Mouse (Mus musculus): ENCODE measurements around the gene Il33. TPM values are rescaled to one million over a fixed set of nuclear protein-coding genes. Genes with fewer than 3 reads are reported as not detected.
"Not testable (repeated sequence)": the region's sequence is repeated elsewhere in the genome, so short reads cannot be mapped to it uniquely, and the experiment has no call there.

The Il33 gene
- polyA plus RNA-seq, 1 experiment from 2014 or later = 0.32 TPM

GRCm38 (mm10) chr19:29944935-29945334 lies 20.0 kb downstream of the Il33 start:
- H3K4me2 ChIP-seq (ENCODE audit: low read depth); H3K27me3 ChIP-seq (ENCODE audit: control insufficient read depth, insufficient read depth, low read length); H3K9ac ChIP-seq (ENCODE audit: low read length); H3K27ac ChIP-seq (ENCODE audit: low read depth, low read length); H3K9me3 ChIP-seq (ENCODE audit: control insufficient read depth, low read length); H3K4me3 ChIP-seq (ENCODE audit: low read depth, low read length); DNase-seq (ENCODE audit: low spot score); ATAC-seq (ENCODE audit: insufficient read depth, low FRiP score, low TSS enrichment); H3K4me1 ChIP-seq (ENCODE audit: control insufficient read depth, insufficient read depth, low read length); H3K36me3 ChIP-seq (ENCODE audit: control insufficient read depth, insufficient read depth, low read length): not testable (repeated sequence)
- WGBS = 85% methylated on average over 4 of the region's 4 CpGs

- Histone ChIP-seq H3K36me3 (ENCODE audit: control insufficient read depth, insufficient read depth, low read length) (no peaks in the 10 kb centered on the region), H3K27ac (ENCODE audit: low read depth, low read length) (no peak overlapping the region), H3K4me2 (ENCODE audit: low read depth) (no peak overlapping the region), H3K4me3 (ENCODE audit: low read depth, low read length) (no peak overlapping the region), H3K9me3 (ENCODE audit: control insufficient read depth, low read length) (no peaks in the 10 kb centered on the region), H3K9ac (ENCODE audit: low read length) (no peak overlapping the region), H3K4me1 (ENCODE audit: control insufficient read depth, insufficient read depth, low read length) (peaks cover 3% of the 10 kb centered on the region; the same call in 1 of the 2 replicates), H3K27me3 (ENCODE audit: control insufficient read depth, insufficient read depth, low read length) (no peaks in the 10 kb centered on the region)
- DNase-seq (ENCODE audit: low spot score) (no peak), ATAC-seq (ENCODE audit: insufficient read depth, low FRiP score, low TSS enrichment) (no peak)
- WGBS = 22% methylated on average over 11 of the region's 11 CpGs
These were observed 20.9 kb downstream of the Il33 start for GRCm38 (mm10) chr19:29945557-29946422.

- H3K27me3 ChIP-seq (ENCODE audit: control insufficient read depth, insufficient read depth, low read length) = no peaks in the 10 kb centered on the region
- DNase-seq (ENCODE audit: low spot score) = no peak
- H3K4me2 ChIP-seq (ENCODE audit: low read depth) = no peak overlapping the region
- H3K9ac ChIP-seq (ENCODE audit: low read length) = no peak overlapping the region
- H3K4me1 ChIP-seq (ENCODE audit: control insufficient read depth, insufficient read depth, low read length) = peaks cover 3% of the 10 kb centered on the region; the same call in 1 of the 2 replicates
- H3K36me3 ChIP-seq (ENCODE audit: control insufficient read depth, insufficient read depth, low read length) = no peaks in the 10 kb centered on the region
- no peak for ATAC-seq (ENCODE audit: insufficient read depth, low FRiP score, low TSS enrichment)
- no peaks in the 10 kb centered on the region for H3K9me3 ChIP-seq (ENCODE audit: control insufficient read depth, low read length)
- no peak overlapping the region for H3K27ac ChIP-seq (ENCODE audit: low read depth, low read length)
- H3K4me3 ChIP-seq (ENCODE audit: low read depth, low read length) = no peak overlapping the region
These were observed 21.5 kb downstream of the Il33 start for GRCm38 (mm10) chr19:29946423-29946716.

- WGBS = 73% methylated on average over 9 of the region's 9 CpGs
- Histone ChIP-seq H3K4me3 (ENCODE audit: low read depth, low read length) (no peak overlapping the region), H3K4me2 (ENCODE audit: low read depth) (no peak overlapping the region), H3K9me3 (ENCODE audit: control insufficient read depth, low read length) (no peaks in the 10 kb centered on the region), H3K9ac (ENCODE audit: low read length) (no peak overlapping the region), H3K27ac (ENCODE audit: low read depth, low read length) (no peak overlapping the region), H3K36me3 (ENCODE audit: control insufficient read depth, insufficient read depth, low read length) (no peaks in the 10 kb centered on the region), H3K4me1 (ENCODE audit: control insufficient read depth, insufficient read depth, low read length) (peaks cover 3% of the 10 kb centered on the region; the same call in 1 of the 2 replicates), H3K27me3 (ENCODE audit: control insufficient read depth, insufficient read depth, low read length) (no peaks in the 10 kb centered on the region)
- DNase-seq (ENCODE audit: low spot score) = no peak
- ATAC-seq (ENCODE audit: insufficient read depth, low FRiP score, low TSS enrichment) = no peak
These were observed 22.1 kb downstream of the Il33 start for GRCm38 (mm10) chr19:29947056-29947455.

- Histone ChIP-seq H3K27ac (ENCODE audit: low read depth, low read length) (no peak overlapping the region), H3K4me1 (ENCODE audit: control insufficient read depth, insufficient read depth, low read length) (peaks cover 3% of the 10 kb centered on the region; the same call in 1 of the 2 replicates), H3K4me3 (ENCODE audit: low read depth, low read length) (peak overlapping the region; percentile 40), H3K27me3 (ENCODE audit: control insufficient read depth, insufficient read depth, low read length) (no peaks in the 10 kb centered on the region), H3K36me3 (ENCODE audit: control insufficient read depth, insufficient read depth, low read length) (no peaks in the 10 kb centered on the region), H3K4me2 (ENCODE audit: low read depth) (peak overlapping the region; percentile 78), H3K9me3 (ENCODE audit: control insufficient read depth, low read length) (no peaks in the 10 kb centered on the region), H3K9ac (ENCODE audit: low read length) (peak overlapping the region; percentile 39)
- ATAC-seq (ENCODE audit: insufficient read depth, low FRiP score, low TSS enrichment) = peak; percentile 92
- peak; percentile 82 for DNase-seq (ENCODE audit: low spot score)
- 23% methylated on average over 25 of the region's 25 CpGs for WGBS
These were observed 23.2 kb downstream of the Il33 start for GRCm38 (mm10) chr19:29947891-29948801.

GRCm38 (mm10) chr19:29952538-29952937 lies 27.6 kb downstream of the Il33 start:
- Histone ChIP-seq H3K9ac (ENCODE audit: low read length) (no peak overlapping the region), H3K27ac (ENCODE audit: low read depth, low read length) (no peak overlapping the region), H3K9me3 (ENCODE audit: control insufficient read depth, low read length) (no peaks in the 10 kb centered on the region), H3K4me2 (ENCODE audit: low read depth) (no peak overlapping the region), H3K4me1 (ENCODE audit: control insufficient read depth, insufficient read depth, low read length) (no peaks in the 10 kb centered on the region; the same call in 1 of the 2 replicates), H3K27me3 (ENCODE audit: control insufficient read depth, insufficient read depth, low read length) (no peaks in the 10 kb centered on the region), H3K4me3 (ENCODE audit: low read depth, low read length) (no peak overlapping the region), H3K36me3 (ENCODE audit: control insufficient read depth, insufficient read depth, low read length) (no peaks in the 10 kb centered on the region)
- whole genome bisulfite sequencing = 91% methylated on average over 5 of the region's 5 CpGs
- no peak for ATAC-seq (ENCODE audit: insufficient read depth, low FRiP score, low TSS enrichment)
- no peak for DNase-seq (ENCODE audit: low spot score)

GRCm38 (mm10) chr19:29953833-29954232 lies 28.9 kb downstream of the Il33 start:
- H3K9ac ChIP-seq (ENCODE audit: low read length) = no peak overlapping the region
- H3K4me1 ChIP-seq (ENCODE audit: control insufficient read depth, insufficient read depth, low read length) = no peaks in the 10 kb centered on the region
- H3K9me3 ChIP-seq (ENCODE audit: control insufficient read depth, low read length) = no peaks in the 10 kb centered on the region
- no peak overlapping the region for H3K4me2 ChIP-seq (ENCODE audit: low read depth)
- ATAC-seq (ENCODE audit: insufficient read depth, low FRiP score, low TSS enrichment) = no peak
- 90% methylated on average over 3 of the region's 3 CpGs for WGBS
- no peak overlapping the region for H3K4me3 ChIP-seq (ENCODE audit: low read depth, low read length)
- no peaks in the 10 kb centered on the region for H3K27me3 ChIP-seq (ENCODE audit: control insufficient read depth, insufficient read depth, low read length)
- DNase-seq (ENCODE audit: low spot score) = no peak
- H3K27ac ChIP-seq (ENCODE audit: low read depth, low read length) = no peak overlapping the region
- no peaks in the 10 kb centered on the region for H3K36me3 ChIP-seq (ENCODE audit: control insufficient read depth, insufficient read depth, low read length)

GRCm38 (mm10) chr19:29955454-29955853 lies 30.5 kb downstream of the Il33 start:
- H3K27ac ChIP-seq (ENCODE audit: low read depth, low read length) = no peak overlapping the region
- whole genome bisulfite sequencing = 87% methylated on average over 2 of the region's 2 CpGs
- no peak overlapping the region for H3K4me2 ChIP-seq (ENCODE audit: low read depth)
- no peak overlapping the region for H3K9ac ChIP-seq (ENCODE audit: low read length)
- no peaks in the 10 kb centered on the region for H3K4me1 ChIP-seq (ENCODE audit: control insufficient read depth, insufficient read depth, low read length)
- no peaks in the 10 kb centered on the region for H3K36me3 ChIP-seq (ENCODE audit: control insufficient read depth, insufficient read depth, low read length)
- DNase-seq (ENCODE audit: low spot score) (no peak), ATAC-seq (ENCODE audit: insufficient read depth, low FRiP score, low TSS enrichment) (no peak)
- H3K4me3 ChIP-seq (ENCODE audit: low read depth, low read length) = no peak overlapping the region
- H3K9me3 ChIP-seq (ENCODE audit: control insufficient read depth, low read length) = no peaks in the 10 kb centered on the region
- no peaks in the 10 kb centered on the region for H3K27me3 ChIP-seq (ENCODE audit: control insufficient read depth, insufficient read depth, low read length)
